Mouse (Mus musculus) splenic B cell, adult 2 months (primary cell): ENCODE measurements around the gene Atp5f1.

ENCODE experiments used
- DNase-seq: peaks from one replicate; pipeline ENCODE4 v3.0.0-alpha.2; 2011; ENCODE audit warnings: low read depth, low spot score
- H3K27me3 ChIP-seq: 2 replicates; pipeline ENCODE4 v1.6.1; 2012; ENCODE audit warnings: mild to moderate bottlenecking, low read length, moderate library complexity, mixed read lengths; ENCODE audit not compliant: control insufficient read depth, poor library complexity, insufficient read depth, severe bottlenecking
- H3K36me3 ChIP-seq: 2 replicates; pipeline ENCODE4 v1.6.1; 2012; ENCODE audit warnings: mild to moderate bottlenecking, low read length, moderate library complexity, mixed read lengths; ENCODE audit not compliant: control insufficient read depth, poor library complexity, insufficient read depth, severe bottlenecking

Gene Atp5f1

GRCm38 (mm10) chr3:105899394-105900147 is 60.3 kb downstream of the Atp5f1 start:
- DNase-seq, result peak; percentile 94
- H3K36me3 ChIP-seq, result no peaks in the 10 kb centered on the region

GRCm38 (mm10) chr3:105898861-105899260 is 61.0 kb downstream of the Atp5f1 start:
- H3K36me3 ChIP-seq, result no peaks in the 10 kb centered on the region
- H3K27me3 ChIP-seq, result no peaks in the 10 kb centered on the region
- no peak for DNase-seq

More at GRCm38 (mm10) chr3:105899394-105900147, 60.3 kb downstream of the Atp5f1 start:
- H3K27me3 ChIP-seq, result no peaks in the 10 kb centered on the region

- no peaks in the 10 kb centered on the region for H3K27me3 ChIP-seq
- no peak for DNase-seq
- no peaks in the 10 kb centered on the region for H3K36me3 ChIP-seq
These were observed 61.6 kb downstream of the Atp5f1 start for GRCm38 (mm10) chr3:105898325-105898724.

DNA sequence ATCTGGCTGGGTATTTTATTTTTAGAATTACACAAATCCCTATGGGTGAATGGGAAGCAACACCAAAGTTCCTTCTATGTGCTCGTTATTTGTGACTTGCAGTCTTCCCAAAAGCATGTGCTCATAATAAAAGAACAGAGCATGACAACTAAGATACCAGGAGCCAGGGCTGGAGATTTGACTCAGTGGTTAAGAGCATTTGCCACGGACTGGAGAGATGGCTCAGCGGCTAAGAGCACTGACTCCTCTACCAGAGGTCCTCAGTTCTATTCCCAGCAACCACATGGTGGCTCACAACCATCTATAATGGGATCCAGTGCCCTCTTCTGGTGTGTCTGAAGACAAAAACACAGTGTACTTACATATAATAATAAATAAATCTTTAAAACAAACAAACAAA is 63.1 kb downstream of the Atp5f1 start:
- Histone ChIP-seq H3K27me3 (no peaks in the 10 kb centered on the region), H3K36me3 (no peaks in the 10 kb centered on the region)
- DNase-seq, result no peak

- no peaks in the 10 kb centered on the region for H3K27me3 ChIP-seq
- peak; percentile 85 for DNase-seq
- H3K36me3 ChIP-seq, result no peaks in the 10 kb centered on the region
These were observed 65.0 kb downstream of the Atp5f1 start for GRCm38 (mm10) chr3:105894601-105895592.

DNA sequence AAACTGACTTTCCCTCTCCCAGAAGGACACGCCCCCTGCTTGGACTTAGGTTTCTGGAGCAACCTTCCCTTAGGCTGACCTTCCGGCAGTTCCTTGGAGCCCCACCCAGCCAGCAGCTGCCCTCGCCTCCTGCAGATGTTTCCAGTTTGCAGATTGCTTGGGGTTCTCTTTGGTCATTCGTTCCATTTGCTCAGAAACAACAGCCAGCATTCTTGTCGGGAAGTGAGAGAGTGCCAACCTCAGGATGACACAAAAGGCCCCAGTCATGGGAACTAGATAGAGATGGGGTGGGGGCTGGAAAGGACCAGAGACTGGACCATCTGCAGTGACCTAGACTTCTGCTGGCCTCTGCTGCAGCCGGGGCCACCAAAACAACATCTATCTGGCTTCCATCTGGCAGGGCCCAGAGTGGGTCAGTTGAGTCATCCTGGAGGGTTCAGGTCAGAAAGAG is 65.9 kb downstream of the Atp5f1 start:
- Histone ChIP-seq H3K27me3 (no peaks in the 10 kb centered on the region), H3K36me3 (no peaks in the 10 kb centered on the region)
- DNase-seq, result peak; percentile 20
